ENCODE assay signal across 10 mouse cellular contexts in genomic region chr19:41803322-41803721, GRCm38 (mm10). TPM values are rescaled to one million over a fixed set of nuclear protein-coding genes. Genes with fewer than 3 reads are reported as not detected.
DNase-seq lines count a peak whose midpoint lies in the region; ATAC-seq and TF ChIP-seq lines count a peak whose summit lies in the region.
"Had no signal": no experiment of that assay in that cellular context is flagged by ENCODE, and none has a peak within 500 bp of the region (broad histone marks: within the 10 kb centered on the region; RNA-seq: fewer than 3 reads in every experiment).

No protein-coding gene starts in this region.

- H3K36me3 ChIP-seq in lung, postnatal 0 days (ENCODE audit: insufficient read depth, low read length) = no peaks in the 10 kb centered on the region
- H3K36me3 ChIP-seq: midbrain, embryonic 12.5 days had no signal

- no peak overlapping the region for H3K27ac ChIP-seq in lung, postnatal 0 days (ENCODE audit: low read length)
- H3K27ac ChIP-seq: midbrain, embryonic 12.5 days had no signal

- peak; percentile 37 for DNase-seq in cerebellum, adult 11-12 months
- DNase-seq in cerebellum, postnatal 36 days = no peak
- DNase-seq in lung, postnatal 0 days (ENCODE audit: low spot score) = no peak
- no peak for DNase-seq in lung, postnatal 25 days (ENCODE audit: low spot score)
- DNase-seq in lung, postnatal 10 days = peak; percentile 25
- peak; percentile 69 to 70 for DNase-seq in thymus, postnatal 10 days (ENCODE audit: low spot score in 2 of 2)
- DNase-seq in urinary bladder, postnatal 4 days (ENCODE audit: low spot score in 2 of 2) = no peak
- DNase-seq in adrenal gland, adult 18-20 months (ENCODE audit: low spot score in 2 of 2) = no peak

- no peaks in the 10 kb centered on the region for H3K9me3 ChIP-seq in lung, postnatal 0 days (ENCODE audit: low read length)
- H3K9me3 ChIP-seq: midbrain, embryonic 12.5 days had no signal

- no peak for ATAC-seq in lung, postnatal 0 days

- peak; percentile 49 for TF ChIP-seq CTCF in lung, postnatal 0 days (IDR thresholded peaks at IDR 0.05)

- no peak overlapping the region for H3K9ac ChIP-seq in lung, postnatal 0 days (replicated peaks; ENCODE audit: low read depth)
- H3K9ac ChIP-seq: midbrain, embryonic 12.5 days had no signal

- no peak overlapping the region for H3K4me3 ChIP-seq in lung, postnatal 0 days (ENCODE audit: low read depth, low read length)
- H3K4me3 ChIP-seq: midbrain, embryonic 12.5 days had no signal

- no peaks in the 10 kb centered on the region for H3K27me3 ChIP-seq in lung, postnatal 0 days (replicated peaks; ENCODE audit: insufficient read depth, low read length)
- H3K27me3 ChIP-seq: midbrain, embryonic 12.5 days had no signal

- 39% methylated on average over 7 of the region's 7 CpGs for WGBS in lung, postnatal 0 days

- no peaks in the 10 kb centered on the region for H3K4me1 ChIP-seq in lung, postnatal 0 days (ENCODE audit: insufficient read depth, low read depth, low read length)

- no peak overlapping the region for H3K4me2 ChIP-seq in lung, postnatal 0 days (replicated peaks; ENCODE audit: low read depth, low read length)
- H3K4me2 ChIP-seq: midbrain, embryonic 12.5 days had no signal

- TF ChIP-seq EP300 in lung, postnatal 0 days (IDR thresholded peaks at IDR 0.05) = no peak

RNA-seq across cellular contexts. Expression of gene Arhgap19, which starts 1.5 kb away (rescaled TPM):
- 2.1 and 2.8 TPM in 2 replicates for polyA plus RNA-seq in lung, postnatal 0 days (2015; fragmentation: Nextera tagmentation; extraction: Ambion mirVana)
- total RNA-seq in adrenal gland, adult 18-20 months (2021) = 1 to 10 TPM; 4.2 to 4.8 TPM

RNA-seq across cellular contexts. Expression of gene Frat1, which starts 26.4 kb away (rescaled TPM):
- polyA plus RNA-seq in lung, postnatal 0 days (2015; fragmentation: Nextera tagmentation; extraction: Ambion mirVana) = 12.8 and 14.1 TPM in 2 replicates
- 1 to 10 TPM; 4.1 to 4.9 TPM for total RNA-seq in adrenal gland, adult 18-20 months (2021)

RNA-seq across cellular contexts. Expression of gene Frat2, which starts 44.6 kb away (rescaled TPM):
- 4.6 and 5.9 TPM in 2 replicates for polyA plus RNA-seq in lung, postnatal 0 days (2015; fragmentation: Nextera tagmentation; extraction: Ambion mirVana)
- total RNA-seq in adrenal gland, adult 18-20 months (2021) = 1 to 10 TPM; 1.4 to 3.4 TPM

RNA-seq across cellular contexts. Expression of gene Slit1, which starts 59.9 kb away (rescaled TPM):
- polyA plus RNA-seq in lung, postnatal 0 days (2015; fragmentation: Nextera tagmentation; extraction: Ambion mirVana) = 0.10 and 0.16 TPM in 2 replicates
- 1 to 10 TPM; 3.5 to 8.0 TPM for total RNA-seq in adrenal gland, adult 18-20 months (2021)
- polyA plus RNA-seq: C2C12 had no signal

Comparison
In these comparisons a context has a peak if more than half of its experiments do, and no peak if none do; other contexts are left out.
1. DNase-seq: peak in cerebellum, adult 11-12 months (single experiment), lung, postnatal 10 days (single experiment) and thymus, postnatal 10 days (2 of 2); none in cerebellum, postnatal 36 days (0 of 2), lung, postnatal 0 days (single experiment), lung, postnatal 25 days (single experiment), urinary bladder, postnatal 4 days (0 of 2) and adrenal gland, adult 18-20 months (0 of 2).